Mouse (Mus musculus) granulocyte monocyte progenitor cell, adult 5-6 weeks (primary cell): ENCODE measurements at regions not wholly inside any gene's neighbourhood (a gene's known extent, or its start where the extent isn't known, plus 50 kb on each side); places are given as distances from the start of the nearest gene placed in this dataset.

Experiments used
- ATAC-seq: replicated peaks from 2 replicates; pipeline ENCODE4 v1.8.0; 2016; ENCODE audit warnings: mild to moderate bottlenecking, moderate TSS enrichment, inconsistent platforms; ENCODE audit not compliant: poor library complexity, severe bottlenecking

GRCm38 (mm10) chr11:64898758-64899586, 79.9 kb upstream of the Elac2 start:
- ATAC-seq = peak; percentile 77

- no peak for ATAC-seq
These were observed 79.1 kb upstream of the Elac2 start for GRCm38 (mm10) chr11:64899587-64900278.

- no peak for ATAC-seq
These were observed 62.1 kb upstream of the Elac2 start for GRCm38 (mm10) chr11:64916783-64917182.

GRCm38 (mm10) chr11:64917301-64917700, 61.5 kb upstream of the Elac2 start:
- no peak for ATAC-seq

GRCm38 (mm10) chr11:64924989-64925388, 53.8 kb upstream of the Elac2 start:
- ATAC-seq = no peak

- ATAC-seq = no peak
These were observed 52.9 kb upstream of the Elac2 start for GRCm38 (mm10) chr11:64925970-64926369.
